Mouse (Mus musculus) common myeloid progenitor, adult 5-6 weeks (primary cell): ENCODE data around the gene Synpo2. TPM values are rescaled to one million over a fixed set of nuclear protein-coding genes. Genes with fewer than 3 reads are reported as not detected.

Experiments
- ATAC-seq: replicated peaks from 2 replicates; pipeline ENCODE4 v1.8.0; 2016; ENCODE audit warnings: low read depth, mild to moderate bottlenecking, moderate TSS enrichment, inconsistent platforms; ENCODE audit not compliant: poor library complexity, severe bottlenecking
- total RNA-seq: library from RNA; stranded (forward); fragments of 200-1000, 187-1606 nt; gene quantifications from 2 replicates; pipeline ENCODE4 v1.2.3, GENCODE M21; 2017

Gene Synpo2
- total RNA-seq, 1 experiment from 2014 or later, result 2.7 TPM

DNA sequence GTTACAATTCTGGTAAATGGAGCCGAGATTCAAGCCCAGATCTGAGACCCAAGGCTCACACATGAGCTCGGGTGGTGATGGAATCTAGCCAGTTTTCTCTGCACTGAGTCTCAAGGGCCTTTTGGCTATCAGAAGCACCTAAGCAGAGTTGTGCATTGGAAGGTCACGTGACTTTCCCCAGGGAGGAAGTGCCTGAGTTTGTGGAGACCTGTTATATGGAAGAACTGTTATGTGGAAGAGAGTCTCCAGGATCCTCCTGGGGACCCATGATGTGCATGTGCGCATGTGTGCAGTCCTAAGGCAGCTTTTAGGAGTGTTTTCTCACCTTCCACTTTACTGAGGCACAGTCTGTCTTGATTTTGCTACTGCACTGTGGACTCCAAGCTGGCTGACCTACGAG is 63.8 kb downstream of the Synpo2 start:
- no peak for ATAC-seq

DNA sequence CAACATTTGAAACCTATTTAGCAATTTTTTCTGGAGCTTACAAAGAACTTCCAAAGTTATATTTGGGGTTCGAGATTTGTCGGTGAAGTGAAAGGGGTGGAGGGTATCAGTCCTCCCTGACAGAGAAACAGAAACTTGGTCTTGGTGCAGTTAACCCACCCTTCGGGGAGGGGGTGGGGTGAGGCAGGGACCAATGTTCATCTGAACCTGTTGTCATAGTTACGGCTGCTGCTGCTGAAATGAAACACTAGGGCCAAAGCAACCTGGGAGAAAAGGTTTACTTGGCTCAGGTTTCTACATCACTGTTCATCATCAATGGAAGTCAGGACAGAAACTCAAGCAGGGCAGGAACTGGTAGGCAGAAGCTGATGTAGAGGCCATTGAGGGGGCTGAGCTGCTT is 66.6 kb downstream of the Synpo2 start:
- ATAC-seq, result no peak

DNA sequence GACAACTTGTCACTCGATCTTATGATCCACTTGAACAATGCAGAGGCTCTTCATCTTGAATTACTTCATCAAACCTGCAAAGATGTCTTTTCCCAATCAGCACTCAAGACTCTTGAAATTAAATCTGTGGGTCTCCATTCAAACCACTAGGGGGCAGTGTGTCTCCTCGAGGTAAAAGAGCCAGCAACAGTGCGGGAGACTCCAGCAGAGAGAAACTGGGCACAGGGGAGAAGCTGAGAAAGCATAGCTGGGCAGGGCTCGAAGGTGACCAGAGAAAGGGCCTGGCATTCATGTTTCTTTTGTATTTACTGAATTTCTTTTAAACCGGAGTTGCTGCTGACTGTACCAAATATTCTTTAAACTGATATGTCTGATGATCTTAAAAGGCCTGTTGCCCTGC is 67.1 kb downstream of the Synpo2 start:
- ATAC-seq, result peak; percentile 83

- ATAC-seq, result no peak
These were observed 69.5 kb downstream of the Synpo2 start for GRCm38 (mm10) chr3:123166450-123166849.

GRCm38 (mm10) chr3:123164183-123164582 is 71.8 kb downstream of the Synpo2 start:
- ATAC-seq, result peak; percentile 58

DNA sequence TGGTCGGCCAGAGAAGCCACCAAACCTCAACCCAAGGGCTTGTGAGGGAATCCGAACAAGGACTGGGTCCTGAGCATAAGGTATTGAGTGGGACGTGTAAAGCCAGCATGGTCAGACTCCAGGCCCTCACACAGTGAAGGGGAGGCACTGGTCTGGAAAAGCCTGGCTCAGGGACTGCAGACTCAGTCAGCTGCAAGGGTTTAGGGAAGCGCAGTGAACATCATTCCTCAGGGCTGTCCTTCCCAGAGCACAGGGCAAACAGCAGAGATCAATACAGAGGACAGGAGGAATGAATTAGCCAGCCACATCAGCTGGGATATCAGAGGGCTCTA is 72.8 kb downstream of the Synpo2 start:
- no peak for ATAC-seq

DNA sequence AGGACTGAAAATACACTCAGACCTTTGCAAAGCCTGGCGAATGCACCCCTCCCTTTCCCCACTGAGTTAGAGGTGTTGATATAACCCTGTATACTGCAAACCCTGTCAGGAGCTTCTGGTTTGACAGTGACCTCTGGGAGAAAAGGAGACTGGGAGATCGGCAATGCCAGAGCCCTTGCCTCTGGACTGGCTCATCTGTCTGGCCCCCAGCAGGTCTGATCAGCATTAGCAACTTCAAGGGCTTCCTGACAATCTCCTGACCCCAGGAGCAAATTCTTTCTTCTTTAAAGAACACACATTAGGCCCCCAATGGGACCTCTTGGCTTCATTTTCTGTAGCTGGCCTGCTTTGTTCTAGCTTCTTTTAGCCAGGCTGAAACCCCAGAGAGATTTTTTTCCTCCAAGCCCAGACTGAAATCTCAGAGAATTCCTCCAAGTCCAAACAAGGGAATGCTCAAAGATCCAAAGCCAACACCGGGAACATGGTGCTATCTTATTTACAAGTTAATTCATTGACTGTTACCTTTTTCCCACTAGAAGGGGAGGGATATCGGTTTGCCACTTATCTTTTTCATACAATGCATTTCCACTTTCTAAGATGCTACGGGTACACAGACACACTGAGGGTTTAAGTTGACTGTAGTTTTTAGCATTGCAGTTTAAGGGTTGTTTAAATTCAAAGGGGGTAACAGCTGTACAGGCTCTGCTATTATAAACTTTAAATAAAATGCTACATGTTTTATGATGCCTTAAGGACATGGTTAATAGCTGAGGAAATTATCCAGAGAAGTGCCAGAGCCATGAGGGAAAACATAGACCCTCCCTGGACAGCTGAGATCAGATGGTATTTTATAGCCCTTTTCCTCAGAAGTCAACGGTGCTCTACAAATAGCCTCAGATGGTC is 73.4 kb downstream of the Synpo2 start:
- no peak for ATAC-seq

DNA sequence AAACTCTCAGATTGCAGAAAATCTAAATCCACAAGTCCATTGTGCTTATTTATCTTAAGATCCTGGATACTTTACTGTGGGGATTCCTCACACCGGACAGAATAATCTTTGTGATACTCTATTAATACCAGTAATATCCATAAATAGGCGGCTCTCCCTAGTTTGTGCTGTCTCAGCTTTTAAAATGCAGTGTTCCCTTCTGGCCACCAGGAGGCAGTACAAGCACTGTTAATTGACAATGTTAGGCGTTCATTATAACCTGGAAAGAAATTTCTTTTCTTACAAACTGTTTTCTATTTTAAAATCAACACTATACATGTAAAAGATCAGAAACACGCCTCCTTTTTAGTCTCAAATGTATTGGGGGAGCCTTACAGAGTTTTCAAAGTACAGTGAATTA is 75.2 kb downstream of the Synpo2 start:
- peak; percentile 42; the same call in 1 of the 2 replicates for ATAC-seq

DNA sequence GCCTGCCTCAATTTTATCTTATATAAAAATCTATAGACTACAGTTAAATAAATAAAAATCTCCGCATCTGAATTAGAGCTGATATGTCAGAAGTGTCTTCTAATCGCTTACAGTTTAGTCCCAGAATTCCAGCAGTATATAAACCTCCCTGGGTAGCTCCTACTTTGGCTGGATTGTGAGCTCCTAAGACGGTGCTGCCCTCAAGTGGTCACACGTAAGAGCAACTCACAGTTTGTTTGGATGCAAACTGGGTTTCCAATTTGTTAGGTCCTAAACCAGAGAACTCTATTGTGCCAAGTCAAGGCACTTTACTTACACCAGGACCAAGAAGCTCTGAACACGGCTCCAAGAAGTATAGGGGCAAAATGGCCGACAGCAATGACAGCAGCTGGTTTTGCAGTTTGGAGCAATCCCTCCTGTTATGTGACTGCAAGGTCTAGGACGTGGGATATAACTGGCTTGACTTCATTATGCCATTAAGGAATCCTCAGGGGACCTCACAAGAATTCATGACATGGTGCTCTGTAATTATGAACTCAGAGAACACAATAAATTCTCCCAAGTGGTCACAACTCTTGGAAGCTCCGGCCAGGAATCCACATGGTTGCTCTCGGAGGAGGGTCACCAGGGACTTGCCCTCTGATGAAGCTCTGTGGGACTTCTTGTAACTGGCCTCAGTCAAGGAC is 76.7 kb downstream of the Synpo2 start:
- ATAC-seq, result peak; percentile 70

DNA sequence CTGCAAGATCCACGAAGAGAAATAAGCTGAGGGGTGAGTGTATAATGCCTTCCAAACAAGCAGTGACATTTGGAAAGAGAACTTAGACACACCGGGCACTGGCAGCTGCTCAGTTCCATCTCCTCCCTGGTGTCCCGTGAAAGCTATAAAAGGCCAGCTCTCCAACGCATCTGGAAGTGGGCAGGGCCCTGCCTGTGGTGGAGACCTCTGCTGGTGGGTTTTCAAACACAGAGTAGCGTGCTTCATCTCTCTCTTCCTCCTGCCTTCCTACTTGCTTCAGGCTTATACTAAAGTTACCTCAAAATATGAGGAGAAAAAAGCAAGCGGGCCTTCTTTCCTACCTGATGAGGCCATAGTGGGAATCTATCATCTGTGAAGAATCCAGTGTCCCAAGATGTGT is 77.4 kb downstream of the Synpo2 start:
- ATAC-seq, result peak; percentile 87

DNA sequence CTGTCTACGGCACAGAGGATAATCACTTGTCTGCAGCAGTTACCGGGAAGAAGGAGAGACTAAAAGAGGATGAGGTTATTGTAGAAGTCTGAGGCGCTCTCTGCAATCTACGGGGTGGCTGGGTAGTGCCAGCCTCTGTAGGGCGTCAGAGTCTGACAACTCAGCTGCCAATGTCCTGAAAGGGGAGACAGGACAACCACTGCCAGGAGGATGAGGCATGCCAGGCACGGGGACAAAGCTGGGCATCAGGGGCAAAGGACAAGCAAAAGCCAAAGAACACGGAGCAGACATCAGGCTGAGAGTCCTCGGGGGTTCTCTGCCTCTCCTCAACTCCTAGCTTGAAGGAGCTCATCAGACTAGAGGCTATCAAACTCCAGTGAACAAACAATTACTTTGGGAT is 82.6 kb downstream of the Synpo2 start:
- no peak for ATAC-seq

GRCm38 (mm10) chr3:123152911-123153310 is 83.0 kb downstream of the Synpo2 start:
- ATAC-seq, result no peak

GRCm38 (mm10) chr3:123150523-123151135 is 85.3 kb downstream of the Synpo2 start:
- ATAC-seq, result peak; percentile 57; the same call in 1 of the 2 replicates

DNA sequence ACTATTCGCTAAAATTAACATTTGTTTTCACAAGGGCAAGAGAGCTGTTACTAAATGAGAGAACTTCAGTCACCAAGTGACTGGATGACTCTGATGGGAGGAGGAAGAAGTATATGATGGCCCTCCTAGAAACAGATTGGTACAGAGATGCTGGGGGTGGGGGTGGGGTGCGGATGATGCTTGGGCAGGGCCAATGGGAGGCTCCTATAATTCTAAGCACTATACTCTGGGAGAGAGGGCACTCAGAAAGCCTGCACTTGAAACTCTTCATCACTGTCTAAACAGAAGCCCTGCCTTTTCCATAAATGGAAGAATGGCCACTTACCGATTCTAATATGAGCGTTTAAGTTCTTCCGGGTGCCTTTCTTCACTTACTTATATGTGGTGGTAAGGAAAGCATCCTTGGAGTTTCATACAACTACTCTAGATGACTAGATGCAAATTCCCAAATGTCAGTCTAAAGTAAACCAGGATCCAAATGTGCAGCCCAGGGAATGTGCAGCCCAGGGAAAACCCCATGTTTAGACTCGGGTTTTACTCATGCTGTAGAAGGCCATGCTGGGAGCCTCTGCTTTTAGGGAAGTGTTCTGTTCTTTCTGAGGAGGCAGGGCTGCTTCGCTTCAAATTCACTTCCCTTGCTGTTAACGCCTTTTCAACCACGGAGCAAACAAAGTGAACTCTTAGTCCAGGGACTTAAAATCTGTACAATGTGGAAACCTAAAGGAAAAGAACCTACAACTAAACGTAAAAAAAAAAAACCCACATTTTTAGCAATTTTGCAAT is 86.4 kb downstream of the Synpo2 start:
- ATAC-seq, result peak; percentile 81

DNA sequence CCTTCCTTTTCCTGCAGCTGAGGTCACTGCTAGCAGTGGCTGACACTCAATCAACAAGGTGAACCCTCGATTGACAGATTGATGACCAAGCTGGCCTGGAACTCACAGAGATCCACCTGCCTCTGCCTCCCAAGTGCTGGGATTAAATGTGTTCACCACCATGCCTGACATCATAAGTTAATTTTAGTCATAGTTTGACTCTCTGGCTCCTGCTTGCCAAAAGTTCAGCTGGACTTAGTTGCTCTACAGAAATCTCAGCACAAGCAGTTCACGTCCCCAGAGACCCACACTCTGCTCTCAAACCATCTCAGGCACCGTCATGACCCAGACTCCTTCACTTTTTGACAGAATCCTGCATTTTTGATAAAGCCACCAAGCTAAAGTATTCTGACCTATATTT is 87.3 kb downstream of the Synpo2 start:
- no peak for ATAC-seq

GRCm38 (mm10) chr3:123146557-123146956 is 89.4 kb downstream of the Synpo2 start:
- no peak for ATAC-seq

GRCm38 (mm10) chr3:123145942-123146341 is 90.0 kb downstream of the Synpo2 start:
- no peak for ATAC-seq

DNA sequence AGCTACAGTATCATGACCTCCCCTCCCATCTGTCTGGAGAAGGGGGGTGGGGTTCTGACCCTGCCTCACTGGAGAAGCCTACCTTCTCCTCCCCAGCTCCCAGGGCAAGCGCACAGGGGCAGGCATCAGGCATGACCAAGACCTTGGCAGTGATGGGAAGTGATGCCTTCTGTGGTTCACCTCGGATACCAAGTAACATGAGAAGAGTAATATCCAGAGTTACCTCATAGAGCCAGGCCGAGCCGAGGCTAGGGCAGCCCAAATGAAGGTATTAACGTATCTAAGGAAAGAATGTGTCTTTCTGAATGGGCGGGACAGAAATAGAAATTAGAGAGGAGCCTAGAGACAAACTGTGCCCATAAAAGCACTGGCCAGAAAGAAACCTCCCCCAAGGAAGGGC is 92.5 kb downstream of the Synpo2 start:
- peak; percentile 76 for ATAC-seq

DNA sequence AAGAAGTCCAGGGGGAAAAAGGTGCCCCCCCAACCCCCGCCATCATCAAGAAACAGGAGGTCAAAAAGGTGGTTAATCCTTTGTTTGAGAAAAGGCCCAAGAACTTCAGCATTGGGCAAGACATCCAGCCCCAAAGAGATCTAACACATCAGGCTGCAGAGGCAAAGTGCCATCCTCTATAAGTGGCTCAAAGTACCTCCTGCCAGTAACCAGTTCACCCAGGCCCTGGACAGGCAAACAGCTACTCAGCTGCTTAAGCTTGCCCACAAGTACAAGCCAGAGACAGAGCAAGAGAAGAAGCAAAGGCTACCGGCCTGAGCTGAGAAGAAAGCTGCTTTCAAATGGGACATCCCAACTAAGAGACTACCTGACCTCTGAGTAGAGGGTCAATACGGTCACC is 93.7 kb downstream of the Synpo2 start:
- no peak for ATAC-seq

GRCm38 (mm10) chr3:123141069-123141468 is 94.9 kb downstream of the Synpo2 start:
- ATAC-seq, result peak; percentile 68
